Comparison of ENCODE assay signal across 8 mouse cellular contexts in the genomic region with DNA sequence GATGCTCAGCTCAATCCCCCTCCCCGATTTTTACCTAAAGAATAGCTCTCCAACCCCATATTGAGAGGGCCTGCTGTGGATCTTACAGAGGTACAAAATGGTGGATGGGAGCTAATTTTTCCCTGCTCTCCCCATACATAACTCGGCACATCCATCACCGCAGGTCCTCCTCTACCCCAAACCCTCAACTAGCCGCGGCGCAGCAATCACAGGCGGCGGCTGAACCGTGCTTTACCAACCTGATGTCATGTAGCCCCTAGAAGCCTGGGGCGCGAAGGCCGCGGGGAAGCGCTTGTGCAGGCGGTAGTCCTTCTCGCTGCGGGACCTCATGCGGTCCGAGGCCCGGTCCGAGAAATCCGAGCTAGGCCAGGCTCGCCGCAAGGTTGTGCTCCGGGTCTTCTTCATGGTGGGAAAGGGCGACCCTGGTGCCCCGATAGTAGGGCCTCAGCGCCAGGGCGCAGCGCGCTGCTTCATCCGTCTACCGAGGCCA.
DNase-seq lines count a peak whose midpoint lies in the region; ATAC-seq lines count a peak whose summit lies in the region.

No protein-coding gene starts in this region.

- under 1% methylated on average over 30 of the region's 33 CpGs for WGBS in hindbrain, embryonic 16.5 days
- WGBS in liver, embryonic 12.5 days (ENCODE audit: insufficient replicate concordance), result under 1% methylated on average over 33 of the region's 33 CpGs

- H3K4me2 ChIP-seq in hindbrain, embryonic 16.5 days (ENCODE audit: low read length), result peak overlapping the region; percentile 71
- H3K4me2 ChIP-seq in liver, embryonic 12.5 days, result peak overlapping the region; percentile 71

- peak overlapping the region; percentile 99 for H3K9ac ChIP-seq in hindbrain, embryonic 16.5 days (ENCODE audit: low read depth, low read length)
- no peak overlapping the region; the same call in 1 of the 2 replicates for H3K9ac ChIP-seq in liver, embryonic 12.5 days

- H3K27me3 ChIP-seq in hindbrain, embryonic 16.5 days (replicated peaks; ENCODE audit: control insufficient read depth, insufficient read depth, low read length), result no peaks in the 10 kb centered on the region
- peaks cover 61% of the 10 kb centered on the region for H3K27me3 ChIP-seq in liver, embryonic 12.5 days (replicated peaks)

- peak overlapping the region; percentile 99 for H3K27ac ChIP-seq in hindbrain, embryonic 16.5 days (ENCODE audit: low read depth, low read length)
- no peak overlapping the region for H3K27ac ChIP-seq in liver, embryonic 12.5 days

- H3K4me3 ChIP-seq in hindbrain, embryonic 16.5 days (ENCODE audit: low read length), result peak overlapping the region; percentile 88
- H3K4me3 ChIP-seq in liver, embryonic 12.5 days, result peak overlapping the region; percentile 52

- peak; percentile 1 for ATAC-seq in hindbrain, embryonic 16.5 days
- no peak for ATAC-seq in liver, embryonic 12.5 days
- ATAC-seq in CD4-positive, CD25-positive, alpha-beta regulatory T cell, adult 4 months, result no peak

- H3K9me3 ChIP-seq in hindbrain, embryonic 16.5 days (ENCODE audit: control insufficient read depth, low read length), result no peaks in the 10 kb centered on the region
- no peaks in the 10 kb centered on the region for H3K9me3 ChIP-seq in liver, embryonic 12.5 days (replicated peaks)

- peaks cover 32% of the 10 kb centered on the region for H3K4me1 ChIP-seq in hindbrain, embryonic 16.5 days (ENCODE audit: control insufficient read depth, insufficient read depth, low read depth, low read length)
- H3K4me1 ChIP-seq in liver, embryonic 12.5 days, result no peaks in the 10 kb centered on the region

- H3K36me3 ChIP-seq in hindbrain, embryonic 16.5 days (ENCODE audit: control insufficient read depth, insufficient read depth, low read length), result no peaks in the 10 kb centered on the region
- H3K36me3 ChIP-seq in liver, embryonic 12.5 days, result no peaks in the 10 kb centered on the region

- peak; percentile 34 to 43 for DNase-seq in left cerebral cortex, adult 18-20 months (ENCODE audit: low spot score in 2 of 2)
- no peak for DNase-seq in left cerebral cortex, adult 11 months (ENCODE audit: low spot score)
- peak; percentile 47 for DNase-seq in cerebellum, adult 8-10 months
- peak; percentile 53 for DNase-seq in forelimb bud, embryonic 11.5 days (ENCODE audit: low read depth, low spot score)
- DNase-seq in retina, embryonic 14.5 days (ENCODE audit: low spot score), result peak; percentile 67
